Mouse (Mus musculus): ENCODE measurements around the gene Sept12.

Sept12 gene

DNA sequence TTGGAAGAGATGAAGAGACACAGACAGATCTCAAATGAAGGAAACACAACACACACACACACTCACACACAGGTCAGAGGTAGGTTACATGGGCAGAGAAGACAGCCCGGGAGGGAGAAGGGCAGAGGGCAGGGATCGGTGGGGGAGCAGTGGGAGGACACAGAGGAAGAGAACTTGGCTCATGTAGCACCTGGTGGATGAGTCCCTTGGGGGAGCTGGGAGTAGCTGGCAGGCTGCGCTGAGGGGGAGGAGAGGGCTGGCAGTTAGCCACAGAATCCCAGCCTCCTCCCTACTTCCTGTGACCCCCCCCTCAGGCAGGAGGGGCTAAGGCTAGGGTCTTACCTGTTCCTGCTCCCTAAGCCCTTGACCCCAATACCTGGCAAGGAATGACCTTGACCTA lies at the start of gene Sept12:
Gene Sept12, minus strand, starts transcription at position 300 of the 400 bp plus-strand sequence.
- DNase-seq (ENCODE audit: low read depth, low spot score): no peak

DNA sequence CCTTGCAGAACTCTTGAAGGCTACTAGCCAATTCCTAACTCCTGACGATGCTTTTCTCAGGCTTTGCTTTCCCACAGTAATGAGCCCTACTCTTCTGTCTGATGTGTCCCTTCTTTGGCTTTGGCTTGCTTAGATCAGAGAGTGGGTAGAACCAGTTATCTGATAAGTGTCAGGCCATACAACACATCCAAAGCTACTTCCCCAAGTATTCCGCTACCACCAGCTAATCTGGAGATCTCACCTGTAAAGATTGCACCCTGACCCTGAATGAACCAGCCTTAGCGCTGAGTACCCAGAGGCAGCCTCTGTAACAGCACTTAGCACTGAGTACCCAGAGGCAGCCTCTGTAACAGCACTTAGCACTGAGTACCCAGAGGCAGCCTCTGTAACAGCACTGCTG lies 47.7 kb upstream of the Sept12 start:
- DNase-seq (ENCODE audit: low read depth, low spot score): no peak

DNA sequence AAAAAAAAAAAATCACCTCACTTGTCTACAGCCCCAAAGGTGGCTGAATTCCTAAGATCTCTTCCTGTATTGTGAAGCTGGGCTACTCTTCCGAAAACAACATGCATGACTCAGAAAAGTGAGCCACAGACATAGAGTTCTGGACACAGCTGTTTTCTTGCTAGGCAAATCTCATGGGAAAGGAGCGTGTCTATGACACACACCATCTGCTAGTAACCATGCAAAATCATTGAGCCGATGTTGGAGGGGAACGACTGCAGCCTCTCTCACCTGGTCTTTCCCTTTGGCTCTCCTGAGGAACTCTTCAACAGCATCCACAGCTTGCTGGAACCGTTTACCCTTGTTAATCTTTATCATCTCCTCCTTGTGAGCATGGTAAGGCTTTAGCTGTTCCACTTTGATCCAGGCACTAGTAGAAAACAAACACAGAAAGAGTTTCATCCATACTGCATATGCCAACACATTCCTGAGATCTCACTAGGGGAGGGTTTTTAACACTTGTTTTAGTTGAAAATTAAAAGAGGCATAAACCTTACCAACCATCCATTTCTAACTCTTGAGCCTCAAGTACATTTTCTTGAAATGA lies 39.1 kb upstream of the Sept12 start:
- no peak for DNase-seq (ENCODE audit: low read depth, low spot score)

DNA sequence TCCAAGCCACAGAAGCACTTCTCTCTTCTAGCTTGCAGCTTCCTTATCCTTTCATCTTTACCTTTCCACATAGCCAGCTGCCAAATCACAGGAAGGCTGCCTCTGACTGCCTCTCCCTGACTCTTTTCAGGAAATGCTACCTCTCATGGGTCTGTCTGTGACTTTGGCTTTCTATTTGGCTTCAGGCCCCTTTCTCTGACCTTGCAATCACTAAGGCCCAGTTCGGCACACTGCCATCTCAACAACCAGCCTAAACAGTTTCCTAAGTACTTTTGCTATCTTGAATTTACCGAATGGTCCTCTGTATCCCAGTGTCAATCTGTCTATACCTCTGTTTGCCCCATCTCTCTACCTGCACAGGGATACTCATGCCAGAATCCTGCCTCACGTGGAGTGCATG lies 37.9 kb upstream of the Sept12 start:
- no peak for DNase-seq (ENCODE audit: low read depth, low spot score)

DNA sequence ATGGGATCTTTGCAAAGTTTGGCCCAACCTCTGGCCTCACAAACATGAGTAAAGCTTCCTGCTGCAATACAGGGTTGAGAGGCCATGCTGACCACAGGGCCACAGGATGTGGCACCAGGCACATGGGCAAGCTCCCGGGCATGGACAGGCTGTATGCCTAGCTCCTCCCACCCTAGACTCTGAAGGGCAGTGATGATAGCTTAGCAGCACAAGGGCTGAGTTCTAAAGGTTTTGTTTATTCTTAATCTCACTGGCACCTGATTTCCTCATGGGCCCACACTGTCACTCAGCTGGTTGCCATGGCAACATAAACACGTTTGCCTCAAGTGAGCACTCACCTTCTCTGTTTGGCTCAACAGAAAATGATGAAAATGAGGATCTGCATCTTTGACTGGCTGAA lies 32.2 kb upstream of the Sept12 start:
- DNase-seq (ENCODE audit: low read depth, low spot score): no peak

DNA sequence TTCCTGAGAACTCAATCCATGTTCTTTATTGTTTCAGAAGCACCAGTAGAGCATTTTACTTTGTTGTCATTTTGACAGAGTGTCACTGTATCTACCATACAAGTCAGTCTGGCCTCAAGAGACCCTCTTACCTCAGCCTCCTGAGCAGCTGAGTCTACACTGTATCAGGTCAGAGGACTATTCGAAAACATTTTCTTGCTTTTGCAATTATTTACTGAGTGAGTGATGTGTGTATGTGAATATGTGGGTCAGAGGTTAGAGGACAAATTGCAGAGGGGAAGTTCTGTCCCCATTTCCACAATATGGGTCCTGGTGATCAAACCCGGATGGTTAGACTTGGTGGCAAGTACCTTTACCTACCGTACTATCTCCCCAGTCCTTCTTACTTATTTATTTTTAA lies 26.4 kb upstream of the Sept12 start:
- no peak for DNase-seq (ENCODE audit: low read depth, low spot score)

DNA sequence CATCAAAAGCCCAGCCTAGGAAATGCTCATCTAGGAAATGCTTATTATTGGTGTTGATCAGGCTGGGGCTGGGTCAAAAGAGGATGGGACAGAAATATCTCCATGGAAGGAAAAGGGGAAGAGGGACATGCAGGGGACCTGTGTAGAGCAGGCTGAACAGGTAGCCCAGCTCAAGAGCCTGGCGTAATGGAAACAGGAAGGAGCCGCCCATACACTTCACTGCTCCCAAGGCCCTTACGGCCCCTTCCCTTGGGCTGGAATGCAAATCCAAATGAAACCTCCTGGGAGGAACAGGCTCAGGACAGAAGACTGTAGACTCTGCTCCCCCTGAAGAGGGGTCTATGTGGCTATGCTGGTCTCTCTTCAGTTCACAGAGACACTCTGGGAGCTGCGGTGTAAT lies 16.9 kb upstream of the Sept12 start:
- no peak for DNase-seq (ENCODE audit: low read depth, low spot score)

DNA sequence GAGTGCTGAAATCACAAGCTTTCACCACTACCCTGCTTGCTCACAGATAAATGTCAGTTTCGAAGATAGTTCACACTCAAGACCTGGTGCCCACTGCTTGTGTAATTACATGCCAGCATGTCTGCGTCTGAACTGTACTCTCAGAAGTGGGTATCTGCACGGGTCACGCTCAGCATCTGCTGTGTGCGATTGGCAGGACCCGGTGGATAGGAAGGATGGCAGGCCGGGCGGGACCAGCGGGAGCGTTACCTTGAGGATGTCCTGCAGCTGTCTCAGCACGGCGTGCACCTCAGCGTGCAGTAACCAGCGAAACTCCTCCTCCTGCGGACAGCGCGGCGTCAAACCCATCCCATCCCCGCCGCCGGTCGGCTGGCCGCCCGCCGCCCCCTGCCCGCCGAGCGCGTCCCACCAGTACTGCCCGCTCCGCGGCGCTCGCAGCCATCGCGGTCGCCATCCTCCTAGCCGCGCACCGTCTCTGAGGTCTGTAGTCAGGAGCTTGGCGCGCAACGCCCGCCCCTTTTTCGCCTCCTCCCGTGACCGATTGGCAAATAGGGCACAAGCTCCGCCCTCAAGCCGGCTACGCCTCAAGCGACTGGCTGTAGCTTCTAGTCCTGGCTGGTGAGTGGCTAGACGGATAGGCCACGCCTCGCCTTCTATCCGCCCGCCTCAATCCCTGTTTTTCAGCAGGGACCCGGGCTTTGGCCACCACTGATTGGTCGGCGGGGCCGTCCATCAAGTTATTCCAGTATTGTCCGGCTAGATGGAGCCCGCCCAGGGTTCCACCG lies 15.6 kb upstream of the Sept12 start, which contains the start of gene Rogdi:
Gene Rogdi, minus strand, starts transcription at position 500 of the 785 bp plus-strand sequence.
- peak; percentile 99 for DNase-seq (ENCODE audit: low read depth, low spot score)

DNA sequence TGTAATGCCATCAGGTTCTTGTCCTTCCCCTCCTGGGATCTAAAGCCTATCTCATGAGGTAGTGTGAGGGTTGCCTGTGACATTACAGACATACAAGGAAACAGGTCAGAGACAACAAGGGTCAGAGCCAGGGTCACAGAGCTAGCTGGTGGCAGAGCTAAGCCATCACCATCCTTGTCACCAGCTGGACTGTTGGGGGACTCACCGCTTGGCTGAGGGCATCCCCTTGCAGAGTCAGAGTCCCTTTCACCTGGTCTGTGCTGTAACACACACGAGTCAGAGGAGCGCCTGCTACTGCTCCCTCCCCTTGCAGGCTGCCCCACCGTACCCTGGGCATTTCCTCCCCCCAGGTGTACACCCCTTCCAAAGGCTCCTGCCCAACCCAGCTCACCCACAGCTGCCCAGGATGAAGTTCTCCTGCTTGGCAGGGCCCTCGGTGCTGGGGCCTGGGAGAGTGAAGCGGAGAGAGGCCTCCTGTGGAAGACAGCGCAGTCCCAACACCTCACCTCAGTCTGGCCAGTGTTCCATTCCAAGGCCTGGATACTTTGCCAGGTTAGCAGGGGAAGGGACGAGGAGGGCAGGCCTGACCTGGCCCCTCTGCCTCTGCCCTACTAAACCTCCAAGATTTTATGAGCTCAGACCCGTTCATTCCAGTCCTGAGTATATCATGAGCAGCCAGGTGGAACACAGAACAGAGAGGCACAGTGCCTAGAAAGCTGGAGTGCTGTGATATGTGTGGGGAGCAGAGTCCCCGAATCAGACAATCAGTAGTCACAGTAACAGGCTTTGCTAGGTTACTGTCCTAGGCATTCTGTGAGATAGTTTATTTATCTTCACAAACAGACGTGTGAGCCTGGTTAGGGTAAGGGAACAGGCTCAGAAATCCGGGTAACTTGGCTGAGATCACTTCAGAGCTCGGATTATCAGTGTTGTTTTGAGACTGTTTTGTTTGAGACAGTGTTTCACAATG lies 14.7 kb upstream of the Sept12 start:
- no peak for DNase-seq (ENCODE audit: low read depth, low spot score)

DNA sequence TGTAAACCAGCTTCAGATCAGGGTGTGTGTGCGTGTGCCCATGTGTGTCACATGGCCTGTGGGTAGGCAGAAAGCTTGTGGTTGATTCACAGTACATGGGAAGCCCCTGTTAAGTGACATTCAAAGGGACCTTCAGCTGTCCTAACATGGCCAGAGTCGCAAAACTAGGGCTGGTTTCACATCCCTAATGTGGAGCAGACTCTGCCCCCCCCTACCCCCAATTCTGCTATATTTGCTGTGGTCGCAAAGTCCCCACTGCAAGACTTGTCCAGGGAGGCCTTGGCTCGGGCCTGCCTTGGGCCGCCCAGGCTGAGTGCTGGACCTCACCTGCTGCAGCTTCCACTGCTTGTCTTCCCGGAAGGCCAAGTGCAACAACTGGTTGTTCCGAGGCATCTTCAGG lies 13.6 kb upstream of the Sept12 start:
- no peak for DNase-seq (ENCODE audit: low read depth, low spot score)

DNA sequence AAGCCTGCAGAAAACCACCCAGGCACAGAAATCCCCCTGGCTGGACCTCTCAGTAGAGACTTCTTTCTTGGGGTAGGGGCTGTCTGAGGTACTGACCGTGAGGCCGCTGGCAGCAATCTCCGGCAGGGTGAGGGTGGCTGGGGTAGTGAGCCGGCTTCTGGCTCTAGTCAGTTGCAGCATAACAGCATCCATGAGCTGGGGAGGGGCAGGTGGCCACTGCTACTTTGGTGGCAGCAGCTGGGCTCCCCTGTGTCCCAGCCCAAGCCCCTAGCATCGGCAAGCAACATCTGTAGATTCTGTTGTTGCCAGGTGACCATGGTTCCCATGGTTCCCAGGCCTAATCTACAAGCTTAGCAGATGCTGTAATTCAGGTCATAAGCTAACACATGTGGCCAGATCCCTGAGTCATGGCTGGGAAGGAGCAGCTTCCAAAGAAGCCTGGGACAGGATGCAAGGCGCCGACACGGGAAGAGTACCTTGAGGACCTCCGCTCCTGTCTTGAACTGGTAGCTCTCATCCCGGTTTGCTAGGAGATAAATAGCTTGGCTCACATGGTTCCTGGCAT lies 12.8 kb upstream of the Sept12 start:
- no peak for DNase-seq (ENCODE audit: low read depth, low spot score)

DNA sequence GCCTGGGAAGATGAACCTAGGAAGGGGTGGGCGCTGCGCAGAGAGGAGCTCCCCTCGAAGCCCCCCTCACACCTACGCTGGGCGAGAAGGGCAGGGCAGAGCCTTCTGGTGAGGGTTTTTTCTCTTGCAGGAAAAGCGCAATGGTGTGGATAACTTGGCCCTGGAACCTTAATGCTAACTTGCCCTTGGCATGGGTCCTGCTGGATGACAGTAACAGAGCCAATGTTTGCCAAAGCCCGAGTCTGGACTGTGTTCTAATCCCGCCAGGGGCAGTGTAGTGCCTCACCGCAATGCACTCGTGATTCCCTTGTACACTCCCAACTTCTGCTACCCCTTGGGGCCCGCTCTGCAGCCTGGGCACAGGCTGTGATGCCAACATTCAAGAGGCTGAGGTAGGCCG lies 10.4 kb upstream of the Sept12 start:
- no peak for DNase-seq (ENCODE audit: low read depth, low spot score)

DNA sequence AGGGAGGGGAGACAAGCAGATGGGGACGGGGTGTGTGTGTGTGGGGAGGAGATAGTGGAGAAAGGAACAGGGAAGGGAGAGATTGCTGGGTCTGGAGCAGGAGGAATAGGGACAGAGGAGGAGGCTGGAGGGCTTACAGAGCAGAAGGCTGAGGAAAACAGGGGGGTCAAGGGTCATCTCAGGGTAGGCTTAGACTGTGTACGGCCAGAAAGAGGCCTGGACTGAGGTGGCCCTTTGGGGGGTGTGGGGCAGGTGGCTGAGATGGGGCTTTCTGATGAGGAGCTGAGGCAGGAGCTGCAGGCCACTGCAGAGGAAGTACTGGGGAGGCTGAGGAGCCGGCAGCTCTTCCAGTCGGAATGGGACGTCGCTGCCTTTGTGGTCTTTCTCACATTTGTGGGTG lies 9.8 kb upstream of the Sept12 start:
- DNase-seq (ENCODE audit: low read depth, low spot score): no peak

DNA sequence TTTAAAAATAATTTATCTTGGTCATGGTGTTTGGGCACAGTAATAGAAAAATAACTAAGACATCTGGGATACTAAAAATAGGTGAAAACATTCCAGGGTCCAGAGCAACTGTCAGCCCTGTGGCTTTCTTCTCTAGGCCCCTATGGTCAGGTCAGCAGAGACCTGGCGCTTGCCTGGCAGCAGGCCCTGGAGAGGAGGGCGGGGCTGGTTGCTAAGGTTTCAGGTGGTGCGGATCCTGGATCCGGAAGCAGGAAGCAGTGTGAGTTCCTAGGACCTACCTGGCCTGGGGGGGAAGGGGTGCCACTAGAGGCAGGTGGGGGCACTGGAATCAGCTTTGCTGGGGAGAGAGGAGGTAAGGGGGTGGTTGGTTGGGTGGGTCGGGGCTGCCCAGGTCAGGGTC lies 9.4 kb upstream of the Sept12 start, which contains the start of gene Smim22:
Gene Smim22, plus strand, starts transcription at position 222 of the 400 bp plus-strand sequence.
- DNase-seq (ENCODE audit: low read depth, low spot score): no peak

DNA sequence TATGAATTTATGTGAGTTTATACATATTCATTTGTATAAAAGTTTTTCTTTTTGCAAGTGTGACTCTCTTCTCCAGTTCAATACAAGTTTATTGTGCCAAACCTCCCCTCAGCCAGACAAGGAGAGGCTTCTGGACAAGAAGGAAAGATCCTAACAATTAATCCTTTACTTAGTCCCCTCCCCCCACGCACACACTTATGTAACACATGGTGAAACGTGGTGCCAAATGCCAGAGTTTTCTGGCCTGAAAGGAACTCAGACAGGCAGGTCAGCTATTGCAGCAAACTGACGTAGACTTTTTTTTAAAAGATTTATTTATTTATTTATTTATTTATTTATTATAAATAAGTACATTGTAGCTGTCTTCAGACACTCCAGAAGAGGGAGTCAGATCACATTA lies 3.0 kb upstream of the Sept12 start:
- no peak for DNase-seq (ENCODE audit: low read depth, low spot score)

DNA sequence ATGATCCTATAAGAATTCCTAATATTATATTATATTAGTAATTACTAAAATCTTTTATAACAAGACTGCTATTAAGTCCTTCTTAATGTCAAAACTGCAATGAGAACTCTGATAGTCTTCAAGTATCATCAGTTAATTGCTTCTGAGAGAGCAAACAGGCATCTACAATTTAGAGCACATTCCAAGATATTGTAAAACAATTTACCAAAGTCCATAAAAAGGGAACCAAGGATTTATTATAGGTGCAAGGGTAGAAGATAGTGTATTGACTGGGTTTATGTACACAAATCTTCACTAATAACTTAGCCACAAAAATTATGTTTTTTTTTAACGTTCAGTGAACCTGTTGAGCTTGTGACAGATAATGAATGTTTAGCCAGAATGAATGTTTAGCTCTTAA lies 1.3 kb upstream of the Sept12 start:
- DNase-seq (ENCODE audit: low read depth, low spot score): no peak

DNA sequence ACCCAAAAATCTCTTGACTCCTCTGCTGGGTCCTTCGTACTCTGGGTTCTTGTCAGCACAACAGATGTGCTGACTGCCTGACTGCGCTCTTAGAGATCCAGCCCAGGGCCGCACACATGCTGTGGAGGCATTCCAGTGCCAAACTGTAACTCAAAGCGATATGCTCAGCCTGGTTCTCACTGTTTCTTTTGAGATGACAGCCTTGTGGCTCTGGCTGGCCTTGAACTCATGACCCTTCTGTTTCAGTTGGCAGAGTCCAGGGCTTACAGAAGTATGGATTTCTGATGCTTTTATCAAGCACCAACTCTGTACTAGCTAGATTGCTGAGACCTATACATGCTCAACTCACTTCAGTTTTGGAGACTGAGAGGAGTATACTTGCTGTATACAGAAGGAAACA lies 4.4 kb downstream of the Sept12 start:
- no peak for DNase-seq (ENCODE audit: low read depth, low spot score)

DNA sequence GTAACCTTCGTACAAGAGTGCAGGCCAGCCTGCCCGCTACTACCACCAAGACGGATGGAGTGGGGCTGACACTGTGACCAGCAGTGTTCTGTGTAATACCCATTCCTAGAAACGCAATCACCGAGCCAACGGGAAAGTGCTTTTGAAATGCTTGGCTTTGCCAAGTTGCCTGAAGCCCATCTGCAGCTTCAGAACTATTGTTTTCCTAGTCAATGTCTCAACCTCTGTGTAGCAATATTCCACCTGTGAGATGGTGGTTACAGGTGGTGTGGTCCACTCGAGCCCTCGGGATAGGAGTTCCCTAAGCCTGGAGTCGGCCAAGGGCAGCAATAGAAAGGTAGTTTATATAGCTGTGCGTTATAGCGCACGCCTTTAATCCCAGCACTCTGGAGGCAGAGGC lies 12.9 kb downstream of the Sept12 start:
- DNase-seq (ENCODE audit: low read depth, low spot score): no peak

DNA sequence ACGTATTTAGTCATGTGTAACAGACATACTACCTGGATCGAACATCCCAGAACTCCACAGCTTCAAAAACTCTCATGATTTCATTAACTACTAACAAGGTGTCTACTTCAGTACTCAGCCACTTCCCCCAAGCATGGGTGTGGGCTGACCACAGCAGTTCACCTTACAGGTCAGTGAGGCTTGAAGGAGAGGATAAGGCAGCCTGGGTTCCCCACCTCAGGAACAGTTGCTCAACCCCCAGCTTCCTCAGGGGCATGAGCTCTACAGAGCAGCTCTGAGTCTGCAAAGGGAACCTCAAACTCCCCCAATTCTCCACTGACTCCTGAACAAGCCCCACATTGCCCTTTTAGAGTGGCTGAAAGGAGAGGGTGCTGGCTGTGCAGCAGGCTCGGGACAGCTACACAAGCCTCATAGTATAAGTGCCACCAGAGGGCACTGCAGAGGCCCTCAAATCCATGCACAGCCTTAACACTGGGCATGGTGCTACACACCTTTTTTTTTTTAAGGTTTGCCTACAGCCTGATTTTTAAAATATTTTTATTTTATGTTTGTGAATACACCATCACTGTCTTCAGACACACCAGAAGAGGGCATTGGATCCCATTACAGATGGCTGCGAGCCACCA lies 17.8 kb downstream of the Sept12 start:
- peak; percentile 40 for DNase-seq (ENCODE audit: low read depth, low spot score)

DNA sequence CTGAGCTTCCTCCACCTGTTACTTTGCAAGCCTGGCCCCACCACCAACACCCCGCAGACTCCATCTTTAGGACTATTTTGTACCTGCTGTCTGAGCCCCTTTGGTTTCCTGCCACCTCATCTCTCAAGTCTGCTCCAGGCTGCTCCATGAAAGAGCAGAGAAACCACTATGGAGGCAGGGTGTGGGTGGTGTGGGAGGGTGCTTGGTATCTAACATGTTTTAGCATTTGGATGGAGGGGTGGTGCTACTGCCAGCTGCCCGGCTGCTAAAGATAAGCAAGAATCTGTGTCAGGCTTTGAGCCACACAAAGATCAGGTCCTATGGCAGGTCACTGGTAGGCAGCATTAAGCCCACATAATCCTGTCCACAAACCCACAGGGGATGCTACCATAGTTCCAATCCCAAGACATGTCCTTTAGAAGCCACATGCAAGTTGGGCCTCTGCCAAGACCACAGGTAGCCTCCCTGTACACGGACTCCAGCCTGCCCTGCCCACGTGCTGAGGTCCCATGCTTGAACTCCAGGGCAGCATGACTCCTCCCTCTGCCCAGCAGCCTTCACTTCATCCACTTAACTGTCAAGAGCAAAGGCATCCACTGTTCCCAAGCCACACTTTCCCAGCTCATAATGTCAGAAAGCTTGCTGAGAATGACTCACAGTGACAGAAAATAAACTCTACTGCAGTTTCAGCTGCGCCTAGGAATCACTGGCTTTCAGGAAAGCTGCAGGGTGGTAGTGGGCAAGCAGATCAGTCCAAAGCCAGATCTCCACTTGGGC lies 19.2 kb downstream of the Sept12 start:
- DNase-seq (ENCODE audit: low read depth, low spot score): no peak

DNA sequence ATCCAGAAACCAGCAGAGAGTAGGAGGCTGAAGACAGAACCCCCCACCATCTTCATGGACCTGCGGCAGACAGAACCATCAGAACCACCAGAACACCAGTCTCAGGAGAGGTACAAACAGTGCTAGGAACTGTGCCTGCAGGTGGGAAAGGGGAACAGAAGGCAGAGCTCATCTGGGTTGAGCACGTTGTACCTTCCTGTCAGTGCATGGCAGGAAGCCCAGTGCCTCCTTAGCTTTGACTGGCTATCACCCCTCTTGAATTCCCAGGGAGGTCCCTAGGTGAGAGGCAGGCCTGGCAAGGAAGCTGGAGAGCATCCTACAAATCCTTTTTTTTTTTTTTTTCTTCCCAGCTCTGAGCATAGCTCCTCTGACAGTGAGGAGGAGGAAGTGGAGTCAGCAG lies 21.5 kb downstream of the Sept12 start:
- no peak for DNase-seq (ENCODE audit: low read depth, low spot score)
